Mouse (Mus musculus): ENCODE measurements around the gene Eef2k.

Gene Eef2k

DNA sequence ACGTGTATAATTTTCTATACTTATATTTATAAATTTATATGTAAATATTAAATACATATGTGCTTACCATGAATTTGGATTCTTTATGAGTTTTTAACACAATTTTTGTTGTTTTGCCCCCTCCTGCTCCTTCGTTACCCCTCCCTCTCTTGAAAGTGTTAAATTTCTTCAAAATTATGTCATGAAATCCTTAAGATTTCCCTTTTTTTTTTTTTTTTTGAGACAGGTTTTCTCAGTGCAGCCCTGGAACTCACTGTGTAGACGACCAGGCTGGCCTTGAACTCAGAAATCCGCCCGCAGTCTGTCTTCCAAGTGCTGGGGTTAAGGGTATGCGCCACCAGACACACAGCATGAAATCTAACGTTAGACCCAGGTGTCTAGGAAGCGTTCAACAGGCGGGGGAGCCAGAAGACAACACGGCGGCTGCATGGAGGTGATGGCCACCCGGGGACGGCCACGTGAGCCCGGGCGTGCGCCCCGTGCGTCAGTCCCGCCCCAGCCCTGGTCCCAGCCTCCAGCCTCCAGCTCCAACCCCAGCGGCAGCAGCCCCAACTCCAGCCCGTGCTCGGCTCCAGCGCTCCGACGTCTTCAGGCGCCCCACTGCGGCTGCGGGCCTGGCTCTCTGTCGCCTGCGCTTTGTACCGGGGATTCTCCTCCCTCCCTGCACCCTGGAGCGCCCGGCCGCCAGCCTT lies at the start of gene Eef2k:
TSS of gene Eef2k (plus strand) at position 487 of the 692 bp plus-strand sequence.
- peak; percentile 86 for DNase-seq

DNA sequence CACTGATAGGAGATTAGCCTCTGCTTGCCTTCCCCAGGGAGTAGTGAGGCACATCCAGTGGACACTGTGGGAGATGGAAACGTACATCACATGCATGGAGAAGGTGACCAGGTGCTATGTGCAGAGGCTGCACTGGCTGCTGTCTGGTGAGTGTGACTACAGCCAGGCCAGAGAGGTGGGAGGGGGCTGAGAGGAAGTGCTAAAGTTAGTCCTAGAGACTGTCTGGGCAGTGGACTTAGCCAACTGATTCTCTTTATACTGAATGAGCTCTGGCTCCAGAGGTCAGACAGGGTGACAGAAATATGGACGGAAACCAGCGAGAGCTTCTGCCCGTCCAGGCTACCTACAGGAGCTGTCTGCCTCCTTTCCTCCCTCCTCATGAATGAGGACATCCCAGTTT lies 47.1 kb upstream of the Eef2k start:
- no peak for DNase-seq

DNA sequence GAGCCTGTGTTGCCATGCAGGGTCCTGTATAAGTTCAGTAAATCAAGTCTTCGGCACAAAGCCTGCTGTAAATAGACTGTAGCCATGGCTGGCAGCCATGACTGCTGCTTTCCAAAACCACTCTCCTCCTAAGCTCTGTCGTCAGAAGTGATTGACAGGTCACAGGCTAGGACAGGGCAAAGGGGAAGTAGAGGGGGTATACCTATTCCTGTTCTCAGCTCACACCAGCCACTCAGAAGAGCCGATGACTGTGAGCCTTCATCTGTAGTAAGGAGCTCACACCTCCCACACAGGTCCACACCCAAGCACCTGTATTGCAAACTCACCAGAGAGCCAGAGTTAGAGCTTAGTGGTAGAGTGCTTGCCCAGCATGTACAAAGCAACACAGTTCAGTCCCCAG lies 46.3 kb upstream of the Eef2k start:
- DNase-seq: no peak

- no peak for DNase-seq
Measured at GRCm38 (mm10) chr7:120803268-120803667, 39.4 kb upstream of the Eef2k start.

GRCm38 (mm10) chr7:120809705-120810104 lies 32.9 kb upstream of the Eef2k start:
- no peak for DNase-seq

DNA sequence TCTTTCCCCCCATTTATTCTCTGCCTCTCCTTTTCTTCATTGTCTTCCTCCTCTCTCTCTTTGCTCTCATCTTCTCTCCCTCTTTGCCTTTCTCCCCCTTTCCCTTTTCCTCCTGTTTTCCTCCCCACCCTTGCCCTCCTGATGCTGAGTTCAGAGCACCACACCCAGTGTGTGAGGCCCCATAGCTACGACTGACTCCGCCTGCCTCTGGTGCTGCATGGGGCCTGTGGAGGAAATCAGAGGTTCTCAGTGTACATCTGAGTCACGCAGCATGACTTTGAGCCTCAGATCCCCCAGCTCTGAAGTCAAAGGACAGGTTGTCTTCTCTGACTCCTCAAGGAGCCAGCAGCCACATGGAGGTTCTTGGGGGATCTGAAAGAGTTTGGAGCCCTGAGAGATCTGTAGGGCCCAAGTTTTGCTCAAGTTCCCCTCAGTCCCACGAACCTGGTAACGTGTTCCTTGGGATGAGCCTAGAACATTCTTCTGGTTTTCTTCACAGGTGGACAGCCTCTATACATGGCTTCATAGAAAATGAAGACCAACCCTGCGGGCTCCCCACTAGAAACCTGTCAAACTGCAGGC lies 30.7 kb upstream of the Eef2k start, which contains the start of gene Gm5737:
TSS of gene Gm5737 (plus strand) at position 532 of the 582 bp plus-strand sequence.
- no peak for DNase-seq

- DNase-seq: no peak
Measured at GRCm38 (mm10) chr7:120817552-120817951, 25.1 kb upstream of the Eef2k start.

- no peak for DNase-seq
Measured at GRCm38 (mm10) chr7:120819386-120819785, 23.2 kb upstream of the Eef2k start.

GRCm38 (mm10) chr7:120823248-120823647 lies 19.4 kb upstream of the Eef2k start:
- peak; percentile 74 for DNase-seq

GRCm38 (mm10) chr7:120825097-120825496 lies 17.5 kb upstream of the Eef2k start:
- no peak for DNase-seq

DNA sequence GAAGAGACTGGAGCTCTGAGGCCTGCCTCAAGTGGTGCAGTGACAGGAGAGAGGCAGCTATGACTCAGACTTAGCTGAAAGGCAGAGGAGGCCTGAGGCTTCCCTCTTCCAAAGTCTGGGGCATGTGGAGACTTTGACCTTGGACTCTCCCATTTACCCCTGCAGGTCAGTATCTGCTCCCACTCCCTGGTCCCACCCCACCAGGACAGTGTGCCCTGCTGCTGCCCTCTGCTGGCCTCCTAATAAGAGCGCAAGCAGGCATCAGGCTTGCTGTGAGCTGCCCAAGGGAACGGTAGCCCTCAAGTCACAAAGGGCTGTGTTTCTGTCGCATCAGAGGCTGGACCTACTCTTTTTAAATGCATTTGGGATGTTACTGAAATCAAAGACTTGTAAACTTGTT lies 16.2 kb upstream of the Eef2k start:
- no peak for DNase-seq

GRCm38 (mm10) chr7:120830431-120831381 lies 11.9 kb upstream of the Eef2k start:
- DNase-seq: peak; percentile 84

GRCm38 (mm10) chr7:120834426-120834825 lies 8.2 kb upstream of the Eef2k start:
- DNase-seq: peak; percentile 30

GRCm38 (mm10) chr7:120834863-120835372 lies 7.7 kb upstream of the Eef2k start:
- peak; percentile 78 for DNase-seq

GRCm38 (mm10) chr7:120835449-120836359 lies 6.9 kb upstream of the Eef2k start:
- DNase-seq: peak; percentile 97

GRCm38 (mm10) chr7:120836361-120836760 lies 6.3 kb upstream of the Eef2k start:
- DNase-seq: peak; percentile 65

DNA sequence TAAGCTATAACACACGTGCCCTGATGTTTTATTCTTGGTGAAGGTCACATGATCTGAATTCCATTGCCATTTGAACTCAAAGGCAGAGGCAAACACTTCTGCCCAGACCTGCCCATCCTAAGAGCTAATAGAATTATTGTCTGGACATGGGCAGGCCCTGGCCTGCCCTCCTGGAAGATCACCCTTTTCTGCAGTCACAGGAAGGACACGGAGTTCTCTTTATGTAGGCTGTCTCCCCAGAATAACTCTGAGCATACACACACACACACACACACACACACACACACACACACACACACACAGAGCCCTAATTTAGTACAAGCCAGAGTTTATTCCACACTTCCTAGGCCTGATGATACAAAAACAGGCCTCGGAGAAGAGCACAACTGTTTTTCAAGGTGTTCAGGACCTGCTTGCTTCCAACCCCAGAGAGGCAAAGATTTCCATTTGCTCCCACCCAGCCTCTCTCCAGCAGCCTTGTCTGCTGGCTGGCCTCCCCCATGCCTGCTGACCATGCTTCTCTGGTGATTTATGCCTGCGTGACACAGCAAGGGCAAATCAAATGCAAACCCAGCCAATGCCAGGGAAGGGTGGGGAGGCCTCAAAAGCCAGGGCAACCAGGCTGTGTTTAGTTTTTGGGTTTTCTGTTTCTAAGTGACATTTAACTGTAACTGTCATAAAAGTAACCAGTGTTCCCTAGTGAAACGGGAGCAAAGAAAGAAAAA lies 4.0 kb upstream of the Eef2k start:
- DNase-seq: no peak

DNA sequence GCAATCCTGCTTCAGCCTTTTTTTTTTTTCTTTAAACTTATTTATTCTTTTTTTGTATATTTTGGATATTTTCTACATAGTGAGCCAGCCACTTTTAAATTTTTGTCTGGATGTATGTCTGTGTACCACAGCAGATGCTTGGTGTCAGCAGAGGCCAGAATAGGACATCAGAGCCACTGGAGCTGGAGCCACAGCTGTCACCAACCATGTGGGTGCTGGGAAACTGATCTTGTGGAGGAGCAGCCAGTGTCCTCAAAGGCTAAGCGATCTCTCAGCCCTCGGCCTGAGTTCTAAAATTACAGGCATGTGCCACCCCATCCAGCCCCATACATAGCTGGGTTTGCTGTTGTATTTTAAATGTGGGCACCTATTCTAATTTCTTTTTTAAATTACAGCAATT lies 2.8 kb upstream of the Eef2k start:
- no peak for DNase-seq

GRCm38 (mm10) chr7:120843037-120843621 lies 498 bp downstream of the Eef2k start:
- DNase-seq: peak; percentile 89

GRCm38 (mm10) chr7:120843852-120844435 lies 1.3 kb downstream of the Eef2k start:
- no peak for DNase-seq

GRCm38 (mm10) chr7:120844689-120845088 lies 2.1 kb downstream of the Eef2k start:
- no peak for DNase-seq

Data from cerebellum, adult 9-10 months (tissue).